Mouse (Mus musculus) forebrain, embryonic 10.5 days (tissue): ENCODE measurements around the gene Cdc5l. TPM values are rescaled to one million over a fixed set of nuclear protein-coding genes. Genes with fewer than 3 reads are reported as not detected.

Experiments used
- DNase-seq: peaks from one replicate; pipeline ENCODE4 v3.0.0-alpha.2; 2017; ENCODE audit warnings: low spot score; ENCODE audit errors: extremely low spot score
- H3K27ac ChIP-seq: fragments of 300-500 bp; sonication (generic); 2 replicates; pipeline ENCODE4 v1.5.1; 2016; ENCODE audit warnings: mild to moderate bottlenecking
- H3K27me3 ChIP-seq: fragments of 300-500 bp; sonication (generic); 2 replicates; pipeline ENCODE4 v1.6.1; 2016; ENCODE audit warnings: mild to moderate bottlenecking; ENCODE audit not compliant: poor library complexity, severe bottlenecking
- H3K36me3 ChIP-seq: fragments of 300-500 bp; sonication (generic); replicated peaks from 2 replicates; pipeline ENCODE4 v1.6.1; 2016; ENCODE audit warnings: mild to moderate bottlenecking, moderate library complexity
- H3K4me1 ChIP-seq: fragments of 300-500 bp; sonication (generic); 2 replicates; pipeline ENCODE4 v1.6.1; 2016
- H3K4me3 ChIP-seq: fragments of 300-500 bp; sonication (generic); 2 replicates; pipeline ENCODE4 v1.5.1; 2016; ENCODE audit warnings: mild to moderate bottlenecking, moderate library complexity
- H3K9me3 ChIP-seq: fragments of 300-500 bp; sonication (generic); 2 replicates; pipeline ENCODE4 v1.6.1; 2016; ENCODE audit warnings: mild to moderate bottlenecking, moderate library complexity
- WGBS: fragments of 180-500 bp; shearing (Covaris S2); methylation state at CpG from one replicate; pipeline ENCODE4 v1.1.7; 2016; 5-methylcytosine and 5-hydroxymethylcytosine counted together
- polyA plus RNA-seq: library from polyadenylated mRNA; unstranded; fragments of >200 nt; fragmentation: Nextera tagmentation; extraction: Ambion mirVana; gene quantifications from 2 replicates; pipeline ENCODE4 v1.2.1, GENCODE M21; 2016

Cdc5l gene
- polyA plus RNA-seq, 1 experiment from 2014 or later: 72.1 TPM

DNA sequence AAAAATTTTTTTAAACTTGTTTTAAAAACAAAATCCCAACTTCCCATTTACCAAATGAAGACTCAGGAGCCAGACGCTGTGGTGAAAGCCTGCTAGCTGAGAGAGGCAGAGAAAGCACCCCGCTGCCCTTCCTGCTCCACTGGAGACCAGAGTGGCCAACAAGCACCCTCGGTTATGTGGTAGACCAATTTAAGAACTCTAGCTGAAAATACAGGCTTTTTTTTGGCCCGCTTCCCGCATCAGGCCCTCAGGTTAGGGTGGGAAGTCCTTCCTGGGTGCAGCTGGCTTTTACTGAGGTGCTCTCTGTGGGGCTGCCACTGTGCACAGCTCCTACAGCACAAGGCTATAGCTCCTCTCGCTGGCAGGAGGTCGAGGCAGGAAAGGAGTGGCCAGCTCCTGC lies 46.6 kb downstream of the Cdc5l start:
- DNase-seq: no peak
- no peaks in the 10 kb centered on the region for H3K4me1 ChIP-seq
- WGBS: 88% methylated on average over 7 of the region's 7 CpGs
- no peak overlapping the region for H3K27ac ChIP-seq
- no peaks in the 10 kb centered on the region for H3K27me3 ChIP-seq
- H3K9me3 ChIP-seq: no peaks in the 10 kb centered on the region
- H3K36me3 ChIP-seq: peaks cover 71% of the 10 kb centered on the region
- no peak overlapping the region for H3K4me3 ChIP-seq

- Histone ChIP-seq H3K27me3 (no peaks in the 10 kb centered on the region), H3K9me3 (no peaks in the 10 kb centered on the region), H3K4me3 (no peak overlapping the region), H3K36me3 (peaks cover 36% of the 10 kb centered on the region), H3K27ac (no peak overlapping the region), H3K4me1 (no peaks in the 10 kb centered on the region)
- no peak for DNase-seq
- WGBS: 91% methylated on average over 3 of the region's 3 CpGs
These were observed 50.2 kb downstream of the Cdc5l start for GRCm38 (mm10) chr17:45383305-45383704.

- H3K4me1 ChIP-seq: peaks cover 6% of the 10 kb centered on the region; the same call in 1 of the 2 replicates
- WGBS: 91% methylated on average over 9 of the region's 9 CpGs
- no peak for DNase-seq
These were observed 54.2 kb downstream of the Cdc5l start for GRCm38 (mm10) chr17:45379271-45379784.

DNA sequence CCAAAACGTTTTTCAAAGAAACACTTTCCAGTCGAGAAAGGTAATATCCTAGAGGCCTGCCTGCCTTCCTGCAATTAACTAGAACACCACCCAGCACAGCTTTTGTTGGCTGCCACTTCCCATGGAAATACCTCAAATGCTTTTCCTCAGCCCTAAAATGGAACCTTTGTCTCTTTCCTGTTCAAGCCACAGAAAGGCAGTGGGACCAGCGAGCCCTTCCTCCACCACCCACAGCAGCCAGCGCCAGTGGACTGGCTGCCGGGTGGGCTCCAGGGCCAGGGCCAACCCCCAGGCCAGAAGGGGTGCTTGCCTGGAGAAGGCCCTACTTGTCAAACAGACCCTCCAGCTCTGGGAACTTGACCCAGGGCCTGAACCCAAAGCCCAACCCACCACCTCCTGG lies 56.2 kb downstream of the Cdc5l start:
- H3K9me3 ChIP-seq: no peaks in the 10 kb centered on the region
- no peak for DNase-seq
- 0 out of 2 replicates have a peak overlapping the region, but pooled peaks have one; percentile 62 for H3K27ac ChIP-seq
- H3K36me3 ChIP-seq: no peaks in the 10 kb centered on the region
- peaks cover 22% of the 10 kb centered on the region for H3K27me3 ChIP-seq
- peaks cover 11% of the 10 kb centered on the region for H3K4me1 ChIP-seq
- WGBS: 54% methylated on average over 5 of the region's 5 CpGs
- no peak overlapping the region for H3K4me3 ChIP-seq

More at GRCm38 (mm10) chr17:45379271-45379784, 54.2 kb downstream of the Cdc5l start:
- Histone ChIP-seq H3K27ac (no peak overlapping the region), H3K36me3 (peaks cover 2% of the 10 kb centered on the region), H3K9me3 (no peaks in the 10 kb centered on the region), H3K4me3 (no peak overlapping the region), H3K27me3 (peaks cover 5% of the 10 kb centered on the region; the same call in 1 of the 2 replicates)

GRCm38 (mm10) chr17:45373987-45374608 lies 59.4 kb downstream of the Cdc5l start:
- H3K27ac ChIP-seq: no peak overlapping the region
- no peak overlapping the region for H3K4me3 ChIP-seq
- H3K27me3 ChIP-seq: peaks cover 45% of the 10 kb centered on the region
- no peaks in the 10 kb centered on the region for H3K9me3 ChIP-seq
- H3K36me3 ChIP-seq: no peaks in the 10 kb centered on the region
- H3K4me1 ChIP-seq: peaks cover 26% of the 10 kb centered on the region
- WGBS: 27% methylated on average over 13 of the region's 13 CpGs
- DNase-seq: peak; percentile 83

DNA sequence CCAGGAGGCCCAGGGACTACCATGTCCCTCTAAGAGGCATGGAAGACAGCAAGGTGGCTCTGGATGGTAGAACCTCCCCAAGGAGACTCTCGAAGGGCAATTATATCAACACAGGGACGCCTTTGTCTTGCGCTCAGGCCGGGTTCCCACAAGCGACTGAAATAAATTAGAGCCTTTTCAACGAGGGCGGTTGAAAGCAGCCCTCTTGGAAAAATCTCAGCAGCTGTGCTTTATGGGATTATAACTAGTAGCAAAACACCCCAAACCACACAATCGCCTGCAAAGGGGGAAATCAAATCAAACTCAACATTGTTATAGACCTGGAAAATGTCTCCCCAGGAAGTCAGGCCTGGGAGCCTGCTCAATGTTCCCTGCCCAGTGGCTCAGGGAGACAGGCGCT lies 62.5 kb downstream of the Cdc5l start:
- 36% methylated on average over 9 of the region's 9 CpGs for WGBS
- no peaks in the 10 kb centered on the region for H3K9me3 ChIP-seq
- peaks cover 50% of the 10 kb centered on the region for H3K27me3 ChIP-seq
- peaks cover 20% of the 10 kb centered on the region for H3K4me1 ChIP-seq
- peak overlapping the region; percentile 53 for H3K27ac ChIP-seq
- DNase-seq: no peak
- H3K4me3 ChIP-seq: no peak overlapping the region
- H3K36me3 ChIP-seq: no peaks in the 10 kb centered on the region

- peaks cover 46% of the 10 kb centered on the region for H3K27me3 ChIP-seq
- H3K9me3 ChIP-seq: no peaks in the 10 kb centered on the region
- H3K27ac ChIP-seq: peak overlapping the region; percentile 40; the same call in 1 of the 2 replicates
- peaks cover 20% of the 10 kb centered on the region for H3K4me1 ChIP-seq
- H3K36me3 ChIP-seq: no peaks in the 10 kb centered on the region
- no peak for DNase-seq
- no peak overlapping the region for H3K4me3 ChIP-seq
- WGBS: 54% methylated on average over 4 of the region's 5 CpGs
These were observed 63.0 kb downstream of the Cdc5l start for GRCm38 (mm10) chr17:45370535-45370934.

GRCm38 (mm10) chr17:45364871-45365270 lies 68.7 kb downstream of the Cdc5l start:
- peaks cover 14% of the 10 kb centered on the region for H3K27me3 ChIP-seq
- no peaks in the 10 kb centered on the region for H3K4me1 ChIP-seq
- no peaks in the 10 kb centered on the region for H3K36me3 ChIP-seq
- H3K27ac ChIP-seq: no peak overlapping the region
- whole genome bisulfite sequencing: 80% methylated on average over 7 of the region's 7 CpGs
- no peaks in the 10 kb centered on the region for H3K9me3 ChIP-seq
- H3K4me3 ChIP-seq: no peak overlapping the region
- DNase-seq: no peak

GRCm38 (mm10) chr17:45360950-45361349 lies 72.6 kb downstream of the Cdc5l start:
- Histone ChIP-seq H3K27me3 (no peaks in the 10 kb centered on the region), H3K4me3 (no peak overlapping the region), H3K27ac (no peak overlapping the region), H3K9me3 (no peaks in the 10 kb centered on the region), H3K4me1 (peaks cover 8% of the 10 kb centered on the region), H3K36me3 (no peaks in the 10 kb centered on the region)
- 95% methylated on average over 3 of the region's 3 CpGs for WGBS
- no peak for DNase-seq

DNA sequence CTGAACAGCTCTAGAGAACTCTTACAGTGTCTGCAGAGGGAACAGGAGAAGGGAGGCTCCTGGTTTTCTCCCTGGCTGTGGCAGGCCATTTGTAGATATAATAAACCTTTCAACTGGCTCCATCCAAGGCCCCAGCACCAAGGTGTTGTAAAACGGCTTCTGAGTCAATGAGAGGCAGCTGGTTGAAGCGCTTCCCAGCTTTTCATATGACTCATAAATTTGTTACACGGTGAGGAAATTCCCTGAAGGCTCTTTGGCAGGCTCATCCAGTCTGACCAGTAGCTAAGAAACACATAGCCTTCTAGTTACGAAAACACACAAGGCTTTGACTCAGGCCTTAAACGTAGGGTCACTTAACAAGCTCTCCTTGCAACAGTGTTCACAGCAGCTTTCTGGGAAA lies 74.1 kb downstream of the Cdc5l start:
- no peaks in the 10 kb centered on the region for H3K9me3 ChIP-seq
- no peaks in the 10 kb centered on the region for H3K27me3 ChIP-seq
- DNase-seq: no peak
- H3K4me3 ChIP-seq: no peak overlapping the region
- WGBS: 85% methylated on average over 5 of the region's 5 CpGs
- H3K27ac ChIP-seq: no peak overlapping the region
- no peaks in the 10 kb centered on the region for H3K36me3 ChIP-seq
- H3K4me1 ChIP-seq: peaks cover 9% of the 10 kb centered on the region

GRCm38 (mm10) chr17:45356431-45356830 lies 77.1 kb downstream of the Cdc5l start:
- no peaks in the 10 kb centered on the region for H3K9me3 ChIP-seq

DNA sequence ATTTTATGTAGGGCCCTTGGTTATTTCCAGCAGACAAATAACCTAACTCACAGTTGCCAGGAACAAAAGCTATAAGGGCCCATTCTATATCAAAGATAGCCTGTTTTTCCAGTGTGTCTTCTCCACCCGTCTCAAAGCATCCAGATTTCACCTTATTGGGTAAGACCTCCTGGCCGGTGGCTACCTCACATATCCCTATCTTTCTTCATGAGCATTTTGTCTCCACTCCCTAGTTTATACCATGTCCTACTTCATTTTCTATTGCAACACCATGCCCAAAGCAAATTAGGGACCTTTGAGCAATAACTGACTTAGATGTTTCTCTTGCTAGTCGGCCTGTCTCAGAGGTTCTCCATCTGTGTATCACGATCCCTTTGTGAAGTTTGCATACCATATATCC lies 85.6 kb downstream of the Cdc5l start:
- Histone ChIP-seq H3K4me1 (no peaks in the 10 kb centered on the region), H3K4me3 (no peak overlapping the region), H3K27ac (no peak overlapping the region), H3K36me3 (no peaks in the 10 kb centered on the region), H3K27me3 (no peaks in the 10 kb centered on the region), H3K9me3 (peaks cover 9% of the 10 kb centered on the region; the same call in 1 of the 2 replicates)
- DNase-seq: no peak
- WGBS: 94% methylated on average over 4 of the region's 4 CpGs

More at GRCm38 (mm10) chr17:45356431-45356830, 77.1 kb downstream of the Cdc5l start:
- H3K27me3 ChIP-seq: no peaks in the 10 kb centered on the region
- WGBS: 76% methylated on average over 9 of the region's 9 CpGs
- H3K4me3 ChIP-seq: no peak overlapping the region
- H3K27ac ChIP-seq: no peak overlapping the region
- no peaks in the 10 kb centered on the region for H3K36me3 ChIP-seq
- H3K4me1 ChIP-seq: peaks cover 9% of the 10 kb centered on the region
- no peak for DNase-seq
